Mouse (Mus musculus) ES-E14 (cell line): ENCODE results near the gene Olfr453. TPM values are rescaled to one million over a fixed set of nuclear protein-coding genes. Genes with fewer than 3 reads are reported as not detected.

Source experiments
- DNase-seq: peaks from one replicate; pipeline ENCODE4 v3.0.0-alpha.2; 2013; ENCODE audit warnings: low read depth, low spot score
- H3K27ac ChIP-seq: 2 replicates; pipeline ENCODE4 v1.5.1; 2012; ENCODE audit warnings: low read depth, mild to moderate bottlenecking, low read length, moderate library complexity, mixed read lengths; ENCODE audit not compliant: poor library complexity, insufficient read depth, severe bottlenecking
- H3K36me3 ChIP-seq: 2 replicates; pipeline ENCODE4 v1.6.1; 2012; ENCODE audit warnings: mild to moderate bottlenecking, low read length, moderate library complexity, mixed read lengths; ENCODE audit not compliant: control insufficient read depth, poor library complexity, insufficient read depth, severe bottlenecking
- H3K4me1 ChIP-seq, 2 experiments: fragments of 150-350 bp in 1 of 2; sonication (generic) in 1 of 2; 2 replicates each; pipeline ENCODE4 v1.6.1; 2012; ENCODE audit warnings: low read length in 2 of 2, mild to moderate bottlenecking in 1 of 2, mixed read lengths in 1 of 2; ENCODE audit not compliant: control insufficient read depth in 2 of 2, insufficient read depth in 2 of 2, poor library complexity in 1 of 2
- H3K4me3 ChIP-seq, 2 experiments: fragments of 150-350 bp in 1 of 2; sonication (generic) in 1 of 2; 2 replicates each; pipeline ENCODE4 v1.5.1; 2012; ENCODE audit warnings: low read length in 2 of 2, low read depth in 1 of 2, mild to moderate bottlenecking in 1 of 2, mixed read lengths in 1 of 2; ENCODE audit not compliant: insufficient read depth in 1 of 2, poor library complexity in 1 of 2, severe bottlenecking in 1 of 2
- H3K9ac ChIP-seq: 2 replicates; pipeline ENCODE4 v1.6.1; 2012; ENCODE audit warnings: low read depth, mild to moderate bottlenecking, low read length, mixed read lengths; ENCODE audit not compliant: poor library complexity, insufficient read depth, severe bottlenecking
- H3K9me3 ChIP-seq: fragments of 150-350 bp; sonication (generic); 2 replicates; pipeline ENCODE4 v1.6.1; 2012; ENCODE audit warnings: low read depth, mild to moderate bottlenecking, low read length; ENCODE audit not compliant: control insufficient read depth, insufficient read depth
- CHD2 ChIP-seq: IDR thresholded peaks from 2 replicates; pipeline ENCODE4 v1.6.1; 2014; ENCODE audit warnings: mild to moderate bottlenecking, low read depth, low read length, inconsistent platforms
- HCFC1 ChIP-seq: IDR thresholded peaks from 2 replicates; pipeline ENCODE4 v1.6.1; 2012; ENCODE audit warnings: low read length, inconsistent platforms, borderline replicate concordance; ENCODE audit not compliant: insufficient read depth
- MAFK ChIP-seq: IDR thresholded peaks from 2 replicates; pipeline ENCODE4 v1.6.1; 2014; ENCODE audit warnings: mild to moderate bottlenecking, low read depth, low read length, inconsistent platforms; ENCODE audit not compliant: insufficient read depth
- ZC3H11A ChIP-seq: IDR thresholded peaks from 2 replicates; pipeline ENCODE4 v1.6.1; 2012; ENCODE audit warnings: low read depth, mild to moderate bottlenecking, inconsistent platforms, low read length, borderline replicate concordance
- ZNF384 ChIP-seq: IDR thresholded peaks from 2 replicates; pipeline ENCODE4 v1.6.1; 2012; ENCODE audit warnings: low read depth, low read length, inconsistent platforms
- in situ Hi-C, 2 experiments: fragments of 600-800 bp; cut with MboI; formaldehyde crosslinking; loops; one replicate each; pipeline ENCODE4 v1.15.1; 2025; ENCODE audit warnings: low sequenced_read_pairs in 2 of 2, inconsistent platforms in 1 of 2; ENCODE audit not compliant: unreplicated experiment in 2 of 2
- total RNA-seq: library from RNA; depleted of rRNA; stranded (reverse); fragments of 300-350 nt; gene quantifications from 2 replicates; pipeline ENCODE4 v1.2.3, GENCODE M21; 2012; rRNA removed

Gene Olfr453
- total RNA-seq, result not detected in 2 replicates

DNA sequence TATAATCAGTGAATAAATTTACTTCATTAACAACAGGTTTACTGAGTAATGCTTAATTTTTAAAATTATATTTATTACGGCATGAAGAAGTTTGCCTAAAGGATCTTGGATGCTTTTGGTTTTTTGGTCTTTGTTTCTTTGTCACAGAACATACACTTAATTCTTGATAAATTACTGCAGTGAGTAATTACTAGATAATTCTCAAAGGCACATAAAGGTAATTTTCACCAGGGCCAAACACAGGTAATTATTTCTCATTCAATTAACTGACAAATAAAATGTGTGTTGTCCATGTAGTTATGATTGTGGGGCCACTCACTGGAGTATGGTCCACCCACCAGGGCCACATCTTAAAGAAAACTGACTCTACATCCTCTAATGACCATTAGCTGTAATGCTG is at the start of gene Olfr453:
Gene Olfr453, plus strand, starts transcription at position 301 of the 400 bp plus-strand sequence.
- H3K4me3 ChIP-seq, result no peak within 1 kb of the TSS
- no peaks in the 10 kb centered on the region for H3K4me1 ChIP-seq
- H3K9ac ChIP-seq, result no peak within 1 kb of the TSS
- TF ChIP-seq HCFC1, result no peak
- TF ChIP-seq ZC3H11A, result no peak
- no peak for TF ChIP-seq ZNF384
- TF ChIP-seq CHD2, result no peak
- no peak for TF ChIP-seq MAFK
- in situ Hi-C loops, result no loop called here
- H3K27ac ChIP-seq, result no peak within 1 kb of the TSS
- no peaks in the 10 kb centered on the region for H3K9me3 ChIP-seq
- DNase-seq, result no peak
- H3K36me3 ChIP-seq, result no peaks in the 10 kb centered on the region

DNA sequence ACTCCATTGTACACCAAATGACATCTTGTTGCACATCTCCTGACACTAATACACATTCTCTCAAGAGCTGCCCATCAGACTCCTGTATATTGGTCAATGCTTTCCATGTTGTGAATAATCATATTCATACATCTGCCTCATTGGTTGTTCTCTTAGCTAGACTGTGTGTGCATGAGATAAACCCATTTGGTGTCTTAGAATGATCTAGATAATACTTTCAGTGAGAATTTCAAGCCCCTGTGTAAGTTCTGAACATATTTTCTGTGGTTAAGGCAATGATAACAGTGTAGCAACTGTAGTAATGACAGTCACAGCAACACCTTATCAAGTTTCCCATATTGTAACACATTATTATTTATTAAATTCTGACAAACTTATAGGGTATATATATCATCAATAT is 49.4 kb upstream of the Olfr453 start:
- no peak for TF ChIP-seq ZNF384
- no peak overlapping the region for H3K4me3 ChIP-seq
- H3K27ac ChIP-seq, result no peak overlapping the region
- H3K36me3 ChIP-seq, result no peaks in the 10 kb centered on the region
- no peak overlapping the region for H3K9ac ChIP-seq
- no peaks in the 10 kb centered on the region for H3K9me3 ChIP-seq
- in situ Hi-C loops, result no loop called here
- no peak for DNase-seq
- H3K4me1 ChIP-seq, result 0 out of 4 replicates have a peak, but pooled peaks cover 0 to 3% of the 10 kb centered on the region in 2 experiments

DNA sequence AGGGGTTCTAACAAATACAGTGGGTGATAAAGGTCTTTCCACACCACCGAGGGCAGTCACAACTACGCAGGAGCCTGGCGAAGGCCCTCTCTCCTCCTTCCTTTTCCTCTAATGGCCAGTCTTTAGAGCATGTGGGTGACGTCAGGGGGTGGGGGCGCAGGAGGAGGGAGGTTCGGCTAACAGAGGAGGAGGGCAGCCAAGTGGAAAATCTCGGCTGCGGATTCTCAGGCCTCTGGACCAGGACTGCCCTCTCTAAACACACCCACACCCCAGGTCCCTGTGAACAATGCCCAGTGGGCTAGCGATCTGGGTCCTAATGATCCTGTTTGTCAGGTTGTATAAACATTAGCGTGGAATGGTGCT is 47.0 kb upstream of the Olfr453 start:
- in situ Hi-C loops, result no loop called here
- Histone ChIP-seq H3K9me3 (no peaks in the 10 kb centered on the region), H3K9ac (peak overlapping the region; percentile 65; the same call in 1 of the 2 replicates), H3K4me3 (peak overlapping the region; percentile 76 to 80), H3K27ac (no peak overlapping the region), H3K36me3 (no peaks in the 10 kb centered on the region), H3K4me1 (0 out of 4 replicates have a peak, but pooled peaks cover 0 to 3% of the 10 kb centered on the region in 2 experiments)
- TF ChIP-seq HCFC1 (no peak), MAFK (no peak), CHD2 (no peak), ZNF384 (no peak), ZC3H11A (no peak)
- DNase-seq, result peak; percentile 29

DNA sequence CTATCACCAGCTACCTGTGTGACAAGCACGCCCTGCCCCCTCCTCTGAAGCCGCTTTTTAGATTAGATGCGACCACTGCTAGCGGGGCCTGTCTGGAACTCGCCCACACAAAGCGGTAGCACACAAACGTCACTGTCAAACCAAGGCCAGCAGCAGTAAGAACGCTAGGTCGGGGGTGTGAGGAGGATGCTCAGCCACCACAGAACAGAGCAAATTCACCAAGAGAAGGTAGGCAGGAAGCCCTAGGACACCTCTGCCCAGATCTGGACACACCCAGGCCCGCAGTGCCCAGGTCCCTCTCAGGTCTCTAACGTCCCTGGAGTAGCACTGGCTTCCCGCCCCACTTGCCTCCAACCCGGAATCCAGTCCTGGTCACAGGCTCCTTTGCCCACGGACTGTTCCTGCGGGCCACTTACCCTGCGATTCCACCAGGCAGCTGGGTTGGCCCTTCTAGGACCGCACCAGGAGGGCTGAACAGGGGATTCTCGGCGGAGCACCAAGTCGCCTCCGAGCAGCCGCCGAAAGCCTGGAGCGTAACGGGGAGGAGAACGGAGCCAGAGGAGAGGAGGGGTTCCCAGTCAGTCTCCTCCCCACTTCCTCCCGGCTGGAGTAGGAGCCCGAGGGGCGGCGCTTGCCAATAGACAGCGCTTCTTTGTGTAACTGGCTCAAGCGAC is 46.5 kb upstream of the Olfr453 start:
- Histone ChIP-seq H3K9me3 (no peaks in the 10 kb centered on the region), H3K27ac (no peak overlapping the region), H3K4me1 (0 out of 4 replicates have a peak, but pooled peaks cover 0 to 3% of the 10 kb centered on the region in 2 experiments), H3K9ac (peak overlapping the region; percentile 65), H3K36me3 (no peaks in the 10 kb centered on the region), H3K4me3 (peak overlapping the region; percentile 76 to 80)
- no peak for TF ChIP-seq ZNF384
- TF ChIP-seq MAFK, result no peak
- no peak for TF ChIP-seq HCFC1
- TF ChIP-seq ZC3H11A, result no peak
- DNase-seq, result peak; percentile 69
- in situ Hi-C loops, result no loop called here
